Mouse (Mus musculus) spleen, adult 12 weeks (tissue): ENCODE results near the gene Hspa5.
A peak's percentile ranks its signal among the peaks of the same experiment; 100 is the strongest.
"Not testable (repeated sequence)": the region's sequence is repeated elsewhere in the genome, so short reads cannot be mapped to it uniquely, and the experiment has no call there.

Experiments used
- DNase-seq: peaks from one replicate; pipeline ENCODE4 v3.0.0; 2022; ENCODE audit warnings: low spot score

The Hspa5 gene

GRCm38 (mm10) chr2:34770951-34771350 is 819 bp upstream of the Hspa5 start:
- no peak for DNase-seq

- DNase-seq: no peak
These were observed 774 bp downstream of the Hspa5 start for GRCm38 (mm10) chr2:34772252-34773235.

GRCm38 (mm10) chr2:34773673-34774072 is 1.9 kb downstream of the Hspa5 start:
- DNase-seq: no peak

DNA sequence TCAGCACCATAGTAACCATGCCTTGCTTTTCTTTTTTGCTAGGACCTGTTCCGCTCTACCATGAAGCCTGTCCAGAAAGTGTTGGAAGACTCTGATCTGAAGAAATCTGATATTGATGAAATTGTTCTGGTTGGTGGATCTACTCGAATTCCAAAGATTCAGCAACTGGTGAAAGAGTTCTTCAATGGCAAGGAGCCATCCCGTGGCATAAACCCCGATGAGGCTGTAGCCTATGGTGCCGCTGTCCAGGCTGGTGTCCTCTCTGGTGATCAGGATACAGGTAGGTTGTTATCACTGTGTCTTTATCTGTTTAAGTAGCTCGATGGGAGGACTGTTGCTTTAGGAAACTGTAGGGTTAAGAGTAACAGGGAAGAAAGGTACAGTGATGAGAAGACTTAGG is 2.7 kb downstream of the Hspa5 start:
- DNase-seq: no peak

GRCm38 (mm10) chr2:34777237-34777868 is 5.6 kb downstream of the Hspa5 start:
- DNase-seq: no peak

- peak; percentile 64 for DNase-seq
These were observed 11.6 kb downstream of the Hspa5 start for GRCm38 (mm10) chr2:34783064-34784020.

DNA sequence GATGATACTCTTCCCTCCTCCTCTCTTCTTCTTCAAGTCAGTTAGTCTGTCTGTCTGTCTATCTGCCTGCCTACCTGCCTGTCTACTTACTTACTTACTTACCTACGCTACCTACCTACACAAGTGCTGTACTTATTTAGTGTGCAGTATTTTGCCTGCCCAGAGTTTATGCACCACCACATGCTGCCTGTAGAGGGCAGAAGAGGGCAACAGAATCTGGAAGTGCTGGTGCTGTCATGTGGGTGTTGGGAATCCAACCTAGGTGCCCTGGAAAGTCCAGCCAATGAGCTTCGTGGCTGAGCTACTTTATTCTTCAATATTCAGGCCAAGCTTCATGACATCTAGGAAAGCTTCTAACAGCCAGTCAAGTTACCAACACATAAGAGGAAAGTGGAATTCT is 12.3 kb downstream of the Hspa5 start:
- peak; percentile 75 for DNase-seq

GRCm38 (mm10) chr2:34790282-34790681 is 18.5 kb downstream of the Hspa5 start:
- peak; percentile 43 for DNase-seq

DNA sequence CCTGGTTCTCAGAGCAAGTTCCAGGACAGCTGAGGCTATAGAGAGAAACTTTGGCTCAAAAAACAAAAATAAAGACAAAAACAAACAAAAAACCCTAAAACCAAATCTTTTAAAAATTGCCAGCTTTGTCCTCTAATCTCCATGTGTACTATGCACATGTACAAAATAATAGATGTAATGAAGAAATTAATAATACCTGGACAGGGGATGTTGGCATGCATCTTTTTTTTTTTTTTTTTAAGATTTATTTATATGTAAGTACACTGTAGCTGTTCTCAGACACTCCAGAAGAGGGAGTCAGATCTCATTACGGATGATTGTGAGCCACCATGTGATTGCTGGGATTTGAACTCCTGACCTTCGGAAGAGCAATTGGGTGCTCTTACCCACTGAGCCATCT is 20.8 kb downstream of the Hspa5 start:
- not testable (repeated sequence) for DNase-seq

GRCm38 (mm10) chr2:34794511-34794910 is 22.7 kb downstream of the Hspa5 start:
- no peak for DNase-seq

- no peak for DNase-seq
These were observed 23.7 kb downstream of the Hspa5 start for GRCm38 (mm10) chr2:34795426-34795825.

DNA sequence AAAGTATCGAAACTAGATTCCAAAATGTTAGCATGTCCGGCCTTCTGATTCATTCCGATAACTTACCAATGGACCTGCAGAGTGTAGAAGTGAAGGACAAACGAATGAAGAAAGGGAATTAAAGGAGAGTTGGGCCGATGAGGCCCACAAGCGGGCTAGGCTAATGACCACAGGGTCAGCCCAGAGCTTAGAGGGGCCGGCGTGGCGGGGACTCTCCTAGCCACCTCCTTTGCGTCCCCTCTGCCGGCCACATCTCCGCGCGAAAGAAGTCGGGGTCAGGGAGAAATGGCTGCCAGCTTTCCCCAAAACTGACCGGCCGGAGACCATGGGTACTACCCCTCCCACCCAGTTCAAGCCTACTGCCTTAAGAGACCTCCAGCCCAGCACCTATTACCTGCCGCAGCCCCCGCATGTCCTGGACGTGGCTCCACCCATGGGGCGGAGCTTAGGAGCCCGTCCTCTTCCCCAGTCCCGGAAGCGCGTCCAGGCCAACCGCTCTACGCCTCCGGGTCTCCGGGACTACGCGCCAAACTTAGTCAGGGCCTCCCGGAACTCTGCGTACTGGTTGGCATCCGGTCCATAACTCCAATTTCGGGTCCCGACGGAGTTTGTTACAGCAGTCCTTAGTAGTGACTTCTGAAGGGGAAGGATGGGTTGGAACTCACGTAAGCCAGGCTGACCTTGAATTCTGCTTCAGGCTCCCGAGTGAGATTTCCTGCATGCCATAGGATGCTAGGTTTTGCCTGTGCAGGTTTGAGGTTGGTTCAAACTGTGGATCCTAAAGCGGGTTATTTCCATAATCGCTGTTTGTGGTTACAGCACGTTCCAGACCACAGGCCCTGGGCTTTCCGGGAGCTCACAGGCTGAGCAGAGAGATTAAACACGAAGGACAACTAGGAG is 27.8 kb downstream of the Hspa5 start, which contains the start of gene Rabepk:
Gene Rabepk, minus strand, starts transcription at position 556 of the 900 bp plus-strand sequence.
- DNase-seq: peak; percentile 79

GRCm38 (mm10) chr2:34800371-34800770 is 28.6 kb downstream of the Hspa5 start:
- no peak for DNase-seq

DNA sequence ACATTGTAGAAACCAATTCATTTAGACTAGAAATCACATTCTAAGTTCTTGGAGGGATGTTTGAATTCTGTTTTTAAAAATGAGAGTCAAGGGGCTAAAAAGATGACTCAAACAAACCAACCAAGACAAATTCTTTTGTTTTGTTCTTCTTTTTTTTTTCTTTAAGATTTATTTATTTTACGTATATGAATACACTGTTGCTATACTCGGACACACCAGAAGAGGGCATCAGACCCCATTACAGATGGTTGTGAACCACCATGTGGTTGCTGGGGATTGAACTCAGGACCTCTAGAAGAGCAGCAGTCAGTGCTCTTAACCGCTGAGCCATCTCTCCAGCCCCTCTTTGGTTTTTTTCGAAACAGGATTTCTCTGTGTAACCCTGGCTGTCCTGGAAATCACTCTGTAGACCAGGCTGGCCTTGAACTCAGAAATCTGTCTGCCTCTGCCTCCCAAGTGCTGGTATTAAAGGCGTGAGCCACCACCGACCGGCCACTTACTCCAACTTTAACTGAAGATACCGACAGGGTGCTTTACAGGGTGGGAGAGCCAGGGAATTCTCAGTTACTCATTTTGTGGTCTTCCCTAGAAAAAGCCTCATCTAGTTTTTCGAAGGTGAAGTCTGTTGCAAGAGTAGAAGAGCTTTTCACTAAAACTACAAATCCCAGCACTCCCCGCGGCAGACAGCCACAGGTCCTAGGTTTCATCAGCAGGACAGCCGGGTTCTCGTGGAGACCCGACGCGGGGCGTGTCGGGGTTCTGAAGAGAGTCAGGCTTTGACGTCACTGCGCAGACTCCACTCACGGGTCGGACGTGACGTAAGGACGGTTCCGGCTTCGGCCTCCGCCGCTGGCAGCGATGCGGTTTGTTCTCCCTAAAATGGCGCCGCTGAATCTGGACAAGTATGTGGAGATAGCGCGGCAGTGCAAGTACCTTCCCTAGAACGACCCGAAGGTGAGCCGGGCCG is 30.0 kb downstream of the Hspa5 start:
- DNase-seq: peak; percentile 92

- not testable (repeated sequence) for DNase-seq
These were observed 30.9 kb downstream of the Hspa5 start for GRCm38 (mm10) chr2:34802565-34803245.

- no peak for DNase-seq
These were observed 32.0 kb downstream of the Hspa5 start for GRCm38 (mm10) chr2:34803746-34804145.

GRCm38 (mm10) chr2:34804172-34804571 is 32.4 kb downstream of the Hspa5 start:
- no peak for DNase-seq

GRCm38 (mm10) chr2:34804815-34805214 is 33.0 kb downstream of the Hspa5 start:
- no peak for DNase-seq

DNA sequence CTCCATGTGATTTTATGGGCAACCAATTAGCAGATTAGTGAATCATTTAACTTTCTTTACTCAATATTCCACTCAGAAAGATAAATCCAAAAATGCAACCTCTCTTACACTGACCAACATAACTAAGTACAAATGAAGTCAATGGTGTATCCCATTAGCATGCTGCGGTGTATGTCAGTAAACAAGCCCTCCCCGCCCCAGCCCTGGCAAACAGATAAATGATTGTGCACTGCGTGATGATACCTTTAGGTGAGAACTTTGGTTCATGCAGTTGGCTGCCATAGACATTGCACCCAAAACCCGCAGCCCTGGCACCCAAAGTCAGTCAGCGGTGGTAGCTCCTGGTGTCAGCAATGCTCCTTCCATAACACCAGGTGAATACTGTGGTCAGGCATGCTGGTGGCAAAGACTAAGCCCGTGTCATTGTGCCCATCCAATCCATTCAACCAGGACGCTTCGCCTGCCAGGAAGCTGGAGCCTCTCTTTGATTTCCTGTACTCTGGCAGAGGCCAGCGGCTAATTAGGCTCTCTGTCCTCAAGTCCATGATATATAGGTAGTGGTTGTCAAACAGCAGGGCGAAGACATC is 33.7 kb downstream of the Hspa5 start:
- DNase-seq: no peak
